Mouse (Mus musculus) MEL (cell line): Measurements from ENCODE around the gene Exoc3l. TPM values are rescaled to one million over a fixed set of nuclear protein-coding genes. Genes with fewer than 3 reads are reported as not detected.

ENCODE experiments used
- DNase-seq: peaks from one replicate; pipeline ENCODE4 v3.0.0; 2011; ENCODE audit warnings: low read depth, low spot score
- H3K27ac ChIP-seq: 2 replicates; pipeline ENCODE4 v1.5.1; 2012; ENCODE audit warnings: low read depth, mild to moderate bottlenecking, control low read depth, low read length, moderate library complexity; ENCODE audit not compliant: control insufficient read depth
- H3K27me3 ChIP-seq, 2 experiments: fragments of 150-350 bp in 1 of 2; sonication (generic) in 1 of 2; 2 replicates each; pipeline ENCODE4 v1.6.1; 2012; ENCODE audit warnings: low read length in 2 of 2, mild to moderate bottlenecking in 2 of 2, improper control_type of control experiment in 1 of 2, moderate library complexity in 1 of 2; ENCODE audit not compliant: insufficient read depth in 2 of 2, control insufficient read depth in 1 of 2
- H3K36me3 ChIP-seq, 2 experiments: 2 replicates each; pipeline ENCODE4 v1.6.1; 2012 to 2014; ENCODE audit warnings: low read length in 2 of 2, improper control_type of control experiment in 1 of 2, inconsistent platforms in 1 of 2, mild to moderate bottlenecking in 1 of 2; ENCODE audit not compliant: insufficient read depth in 2 of 2, control insufficient read depth in 1 of 2
- H3K4me1 ChIP-seq, 2 experiments: fragments of 150-350 bp in 1 of 2; sonication (generic) in 1 of 2; 2 replicates each; pipeline ENCODE4 v1.6.1; 2012; ENCODE audit warnings: low read length in 2 of 2, improper control_type of control experiment in 1 of 2, mild to moderate bottlenecking in 1 of 2; ENCODE audit not compliant: insufficient read depth in 2 of 2, control insufficient read depth in 1 of 2
- H3K4me3 ChIP-seq, 2 experiments: fragments of 150-350 bp in 1 of 2; sonication (generic) in 1 of 2; 2 replicates each; pipeline ENCODE4 v1.5.1; 2012; ENCODE audit warnings: low read depth in 2 of 2, low read length in 2 of 2, mild to moderate bottlenecking in 2 of 2, moderate library complexity in 2 of 2, control low read depth in 1 of 2, improper control_type of control experiment in 1 of 2; ENCODE audit not compliant: control insufficient read depth in 1 of 2, insufficient read depth in 1 of 2
- H3K79me2 ChIP-seq: 2 replicates; pipeline ENCODE4 v1.6.1; 2012; ENCODE audit warnings: mild to moderate bottlenecking, low read length, moderate library complexity; ENCODE audit not compliant: control insufficient read depth, poor library complexity, insufficient read depth
- H3K9ac ChIP-seq: 2 replicates; pipeline ENCODE4 v1.6.1; 2012; ENCODE audit warnings: low read depth, mild to moderate bottlenecking, control low read depth, low read length, moderate library complexity; ENCODE audit not compliant: control insufficient read depth, poor library complexity, severe bottlenecking
- H3K9me3 ChIP-seq: fragments of 150-350 bp; sonication (generic); replicated peaks from 2 replicates; pipeline ENCODE4 v1.6.1; 2012; ENCODE audit warnings: mild to moderate bottlenecking, low read length, improper control_type of control experiment, moderate library complexity; ENCODE audit not compliant: insufficient read depth
- BHLHE40 ChIP-seq: IDR thresholded peaks from 2 replicates; pipeline ENCODE4 v1.6.1; 2012; ENCODE audit warnings: low read depth, mild to moderate bottlenecking, inconsistent platforms, low read length, improper control_type of control experiment, borderline replicate concordance
- CHD1 ChIP-seq: IDR thresholded peaks from 2 replicates; pipeline ENCODE4 v1.6.1; 2012; ENCODE audit warnings: low read depth, mild to moderate bottlenecking, inconsistent platforms, low read length, improper control_type of control experiment
- ELF1 ChIP-seq: IDR thresholded peaks from 2 replicates; pipeline ENCODE4 v1.6.1; 2014; ENCODE audit warnings: low read depth, mild to moderate bottlenecking, inconsistent platforms, low read length, improper control_type of control experiment, moderate library complexity
- JUND ChIP-seq: IDR thresholded peaks from 2 replicates; pipeline ENCODE4 v1.6.1; 2011; ENCODE audit warnings: low read depth, mild to moderate bottlenecking, improper control_type of control experiment, low read length
- KAT2A ChIP-seq: conservative IDR thresholded peaks from 2 replicates; pipeline ENCODE4 v1.6.1; 2012; ENCODE audit warnings: low read depth, low read length, improper control_type of control experiment, inconsistent platforms
- MAFK ChIP-seq: IDR thresholded peaks from 2 replicates; pipeline ENCODE4 v1.6.1; 2011; ENCODE audit warnings: low read depth, mild to moderate bottlenecking, low read length, improper control_type of control experiment, borderline replicate concordance
- MAX ChIP-seq: IDR thresholded peaks from 2 replicates; pipeline ENCODE4 v1.6.1; 2011; ENCODE audit warnings: low read length, improper control_type of control experiment
- MAZ ChIP-seq: IDR thresholded peaks from 2 replicates; pipeline ENCODE4 v1.6.1; 2012; ENCODE audit warnings: low read depth, mild to moderate bottlenecking, inconsistent platforms, low read length, improper control_type of control experiment
- MEF2A ChIP-seq: IDR thresholded peaks from 2 replicates; pipeline ENCODE4 v1.6.1; 2014; ENCODE audit warnings: low read depth, mild to moderate bottlenecking, inconsistent platforms, low read length, improper control_type of control experiment; ENCODE audit not compliant: poor library complexity, insufficient replicate concordance, severe bottlenecking; ENCODE audit errors: extremely low read depth
- MXI1 ChIP-seq: IDR thresholded peaks from 2 replicates; pipeline ENCODE4 v1.6.1; 2011; ENCODE audit warnings: mild to moderate bottlenecking, low read depth, low read length, improper control_type of control experiment
- MYB ChIP-seq: IDR thresholded peaks from 2 replicates; pipeline ENCODE4 v1.6.1; 2011; ENCODE audit warnings: mild to moderate bottlenecking, low read depth, low read length, improper control_type of control experiment
- NRF1 ChIP-seq: IDR thresholded peaks from 2 replicates; pipeline ENCODE4 v1.6.1; 2014; ENCODE audit warnings: low read depth, mild to moderate bottlenecking, inconsistent platforms, low read length, improper control_type of control experiment, moderate library complexity; ENCODE audit not compliant: poor library complexity, insufficient read depth, severe bottlenecking
- POLR2A ChIP-seq, 2 experiments: IDR thresholded peaks; 2 replicates each; pipeline ENCODE4 v1.6.1; 2011 to 2012; ENCODE audit warnings: low read length in 2 of 2, mild to moderate bottlenecking in 2 of 2, control low read depth in 1 of 2, improper control_type of control experiment in 1 of 2, low read depth in 1 of 2, moderate library complexity in 1 of 2; ENCODE audit not compliant: control insufficient read depth in 1 of 2, insufficient read depth in 1 of 2, poor library complexity in 1 of 2
- RAD21 ChIP-seq: IDR thresholded peaks from 2 replicates; pipeline ENCODE4 v1.6.1; 2011; ENCODE audit warnings: mild to moderate bottlenecking, low read depth, low read length, improper control_type of control experiment
- TAL1 ChIP-seq: IDR thresholded peaks from 2 replicates; pipeline ENCODE4 v1.6.1; 2012; ENCODE audit warnings: mild to moderate bottlenecking, inconsistent platforms, low read length, moderate library complexity, mixed read lengths
- TCF12 ChIP-seq: IDR thresholded peaks from 2 replicates; pipeline ENCODE4 v1.6.1; 2014; ENCODE audit warnings: low read depth, mild to moderate bottlenecking, inconsistent platforms, low read length, improper control_type of control experiment, moderate library complexity
- UBTF ChIP-seq: IDR thresholded peaks from 2 replicates; pipeline ENCODE4 v1.6.1; 2012; ENCODE audit warnings: low read depth, mild to moderate bottlenecking, inconsistent platforms, low read length, improper control_type of control experiment, moderate library complexity, borderline replicate concordance; ENCODE audit not compliant: insufficient read depth
- USF2 ChIP-seq, 2 experiments: IDR thresholded peaks; 2 replicates each; pipeline ENCODE4 v1.6.1; 2011 to 2012; ENCODE audit warnings: improper control_type of control experiment in 2 of 2, low read length in 2 of 2, borderline replicate concordance in 1 of 2, inconsistent platforms in 1 of 2, low read depth in 1 of 2, mild to moderate bottlenecking in 1 of 2; ENCODE audit not compliant: insufficient read depth in 1 of 2
- ZC3H11A ChIP-seq: IDR thresholded peaks from 2 replicates; pipeline ENCODE4 v1.6.1; 2012; ENCODE audit warnings: low read depth, mild to moderate bottlenecking, inconsistent platforms, low read length, improper control_type of control experiment
- ZMIZ1 ChIP-seq: IDR thresholded peaks from 2 replicates; pipeline ENCODE4 v1.6.1; 2012; ENCODE audit warnings: low read depth, mild to moderate bottlenecking, inconsistent platforms, low read length, improper control_type of control experiment, moderate library complexity
- ZNF384 ChIP-seq: IDR thresholded peaks from 2 replicates; pipeline ENCODE4 v1.6.1; 2012; ENCODE audit warnings: low read depth, mild to moderate bottlenecking, inconsistent platforms, low read length, improper control_type of control experiment
- polyA plus RNA-seq, 2 experiments: library from polyadenylated mRNA; stranded (reverse) in 1 of 2; unstranded in 1 of 2; fragments of >175 nt in 1 of 2; fragments of >200 nt in 1 of 2; gene quantifications; 2 replicates each; pipeline versions ENCODE4 v1.2.1 to v1.2.4; 2012; ENCODE audit warnings: low replicate concordance in 2 of 2, low read depth in 1 of 2; ENCODE audit not compliant: insufficient read length in 2 of 2, insufficient read depth in 1 of 2, missing spikeins in 1 of 2
- total RNA-seq: library from RNA; depleted of rRNA; stranded (reverse); fragments of 300-350 nt; gene quantifications from 2 replicates; pipeline ENCODE4 v1.2.3, GENCODE M21; 2012

Gene Exoc3l
- total and polyA plus RNA-seq, 3 experiments, result 0.69 to 2.0 TPM; not detected in 1

GRCm38 (mm10) chr8:105303874-105304273 lies 8.0 kb upstream of the Exoc3l start:
- peaks cover 20% of the 10 kb centered on the region for H3K79me2 ChIP-seq
- no peak overlapping the region for H3K9ac ChIP-seq
- DNase-seq, result no peak
- H3K4me1 ChIP-seq, result peaks cover 9 to 39% of the 10 kb centered on the region in 2 experiments
- H3K27me3 ChIP-seq, result no peaks in the 10 kb centered on the region
- peak overlapping the region; percentile 12; the same call in 1 of the 2 replicates for H3K27ac ChIP-seq
- no peaks in the 10 kb centered on the region for H3K9me3 ChIP-seq
- no peak overlapping the region for H3K4me3 ChIP-seq
- peaks cover 18 to 47% of the 10 kb centered on the region in 2 experiments for H3K36me3 ChIP-seq
- no peak for TF ChIP-seq POLR2A (IDR thresholded peaks at IDR 0.05; ENCODE audit: control insufficient read depth in 1 of 2, insufficient read depth in 1 of 2, low read depth in 1 of 2, low read length in 2 of 2, poor library complexity in 1 of 2)
- no peak for TF ChIP-seq MXI1
- no peak for TF ChIP-seq MEF2A
- no peak for TF ChIP-seq KAT2A
- no peak for TF ChIP-seq TAL1
- no peak for TF ChIP-seq BHLHE40
- TF ChIP-seq JUND, result no peak
- no peak for TF ChIP-seq TCF12
- TF ChIP-seq NRF1, result no peak
- TF ChIP-seq, all 39 proteins: peak for 0

GRCm38 (mm10) chr8:105303396-105303795 lies 7.5 kb upstream of the Exoc3l start:
- Histone ChIP-seq H3K9ac (no peak overlapping the region), H3K9me3 (no peaks in the 10 kb centered on the region), H3K4me3 (no peak overlapping the region), H3K79me2 (peaks cover 24% of the 10 kb centered on the region), H3K36me3 (peaks cover 18 to 47% of the 10 kb centered on the region in 2 experiments), H3K27me3 (no peaks in the 10 kb centered on the region), H3K4me1 (peaks cover 9 to 39% of the 10 kb centered on the region in 2 experiments), H3K27ac (no peak overlapping the region)
- DNase-seq, result no peak
- TF ChIP-seq RAD21, result no peak
- no peak for TF ChIP-seq USF2 (IDR thresholded peaks at IDR 0.05; ENCODE audit: borderline replicate concordance in 1 of 2, insufficient read depth in 1 of 2, low read depth in 1 of 2, low read length in 2 of 2)
- no peak for TF ChIP-seq MAX
- no peak for TF ChIP-seq CHD1
- no peak for TF ChIP-seq ELF1
- no peak for TF ChIP-seq ZNF384
- TF ChIP-seq ZMIZ1, result no peak
- TF ChIP-seq TCF12, result no peak
- no peak for TF ChIP-seq MAZ
- no peak for TF ChIP-seq MEF2A
- no peak for TF ChIP-seq JUND
- no peak for TF ChIP-seq ZC3H11A
- no peak for TF ChIP-seq MYB
- TF ChIP-seq MAFK, result no peak
- no peak for TF ChIP-seq KAT2A
- TF ChIP-seq UBTF, result no peak
- TF ChIP-seq NRF1, result no peak
- TF ChIP-seq BHLHE40, result no peak
